Mouse (Mus musculus) lung, embryonic 16.5 days (tissue): ENCODE data around the gene Psmd13. TPM values are rescaled to one million over a fixed set of nuclear protein-coding genes. Genes with fewer than 3 reads are reported as not detected.

Source experiments
- ATAC-seq: fragments of 200-750 bp; cut with Nextera tagmentation; 2 replicates; pipeline ENCODE4 v1.8.0; 2017; ENCODE audit warnings: low read depth, mild to moderate bottlenecking, moderate library complexity
- H3K27ac ChIP-seq: fragments of 300-500 bp; sonication (generic); 2 replicates; pipeline ENCODE4 v1.5.1; 2014; ENCODE audit warnings: mild to moderate bottlenecking, control low read depth, low read length
- H3K27me3 ChIP-seq: fragments of 300-500 bp; sonication (generic); 2 replicates; pipeline ENCODE4 v1.6.1; 2014; ENCODE audit warnings: low read depth, low read length, mixed read lengths; ENCODE audit not compliant: control insufficient read depth, insufficient read depth
- H3K36me3 ChIP-seq: fragments of 300-500 bp; sonication (generic); 2 replicates; pipeline ENCODE4 v1.6.1; 2014; ENCODE audit warnings: low read length; ENCODE audit not compliant: control insufficient read depth, insufficient read depth
- H3K4me1 ChIP-seq: fragments of 300-500 bp; sonication (generic); replicated peaks from 2 replicates; pipeline ENCODE4 v1.6.1; 2014; ENCODE audit warnings: low read length, mixed read lengths; ENCODE audit not compliant: control insufficient read depth, insufficient read depth
- H3K4me2 ChIP-seq: fragments of 300-500 bp; sonication (generic); 2 replicates; pipeline ENCODE4 v1.6.1; 2014; ENCODE audit warnings: low read depth, low read length, control low read depth
- H3K4me3 ChIP-seq: fragments of 300-500 bp; sonication (generic); 2 replicates; pipeline ENCODE4 v1.5.1; 2014; ENCODE audit warnings: mild to moderate bottlenecking, low read length, control low read depth
- H3K9ac ChIP-seq: fragments of 300-500 bp; sonication (generic); 2 replicates; pipeline ENCODE4 v1.6.1; 2014; ENCODE audit warnings: low read length, control low read depth
- H3K9me3 ChIP-seq: fragments of 300-500 bp; sonication (generic); 2 replicates; pipeline ENCODE4 v1.6.1; 2016; ENCODE audit warnings: low read length; ENCODE audit not compliant: control insufficient read depth
- WGBS: fragments of 180-500 bp; shearing (Covaris S2); extraction: QIAGEN DNeasy Blood & Tissue Kit; methylation state at CpG from one replicate; pipeline ENCODE4 v1.1.7; 2014; 5-methylcytosine and 5-hydroxymethylcytosine counted together
- polyA plus RNA-seq: library from polyadenylated mRNA; unstranded; fragments of >200 nt; fragmentation: Nextera tagmentation; extraction: Ambion mirVana; gene quantifications from 2 replicates; pipeline ENCODE4 v1.2.1, GENCODE M21; 2015

Gene Psmd13
- polyA plus RNA-seq, 1 experiment from 2014 or later = 213 TPM

- Histone ChIP-seq H3K9ac (no peak within 1 kb of the TSS), H3K36me3 (no peaks in the 10 kb centered on the region), H3K4me3 (no peak within 1 kb of the TSS), H3K9me3 (no peaks in the 10 kb centered on the region), H3K27me3 (peaks cover 3% of the 10 kb centered on the region; the same call in 1 of the 2 replicates), H3K27ac (no peak within 1 kb of the TSS), H3K4me2 (no peak within 1 kb of the TSS), H3K4me1 (peaks cover 8% of the 10 kb centered on the region)
- WGBS = 21% methylated on average over 14 of the region's 14 CpGs
- peak; percentile 90 for ATAC-seq
These were observed 36.7 kb upstream of the Psmd13 start, which contains the start of gene Scgb1c1 for GRCm38 (mm10) chr7:140844905-140845665. Scgb1c1 (plus strand) TSS chr7:140845547.

- H3K27me3 ChIP-seq = peaks cover 3% of the 10 kb centered on the region; the same call in 1 of the 2 replicates
- no peak overlapping the region for H3K4me2 ChIP-seq
- no peaks in the 10 kb centered on the region for H3K9me3 ChIP-seq
- no peak for ATAC-seq
- H3K36me3 ChIP-seq = no peaks in the 10 kb centered on the region
- H3K4me3 ChIP-seq = no peak overlapping the region
- H3K9ac ChIP-seq = no peak overlapping the region
- 64% methylated on average over 4 of the region's 4 CpGs for WGBS
- H3K27ac ChIP-seq = no peak overlapping the region
- peaks cover 8% of the 10 kb centered on the region for H3K4me1 ChIP-seq
These were observed 36.1 kb upstream of the Psmd13 start for GRCm38 (mm10) chr7:140845683-140846082.

- H3K9ac ChIP-seq = no peak overlapping the region
- no peak overlapping the region for H3K4me3 ChIP-seq
- peaks cover 3% of the 10 kb centered on the region; the same call in 1 of the 2 replicates for H3K27me3 ChIP-seq
- no peak overlapping the region for H3K27ac ChIP-seq
- peaks cover 3% of the 10 kb centered on the region; the same call in 1 of the 2 replicates for H3K36me3 ChIP-seq
- H3K4me1 ChIP-seq = peaks cover 8% of the 10 kb centered on the region
- ATAC-seq = no peak
- 72% methylated on average over 10 of the region's 10 CpGs for whole genome bisulfite sequencing
- no peak overlapping the region for H3K4me2 ChIP-seq
- H3K9me3 ChIP-seq = no peaks in the 10 kb centered on the region
These were observed 35.1 kb upstream of the Psmd13 start for GRCm38 (mm10) chr7:140846676-140847075.

DNA sequence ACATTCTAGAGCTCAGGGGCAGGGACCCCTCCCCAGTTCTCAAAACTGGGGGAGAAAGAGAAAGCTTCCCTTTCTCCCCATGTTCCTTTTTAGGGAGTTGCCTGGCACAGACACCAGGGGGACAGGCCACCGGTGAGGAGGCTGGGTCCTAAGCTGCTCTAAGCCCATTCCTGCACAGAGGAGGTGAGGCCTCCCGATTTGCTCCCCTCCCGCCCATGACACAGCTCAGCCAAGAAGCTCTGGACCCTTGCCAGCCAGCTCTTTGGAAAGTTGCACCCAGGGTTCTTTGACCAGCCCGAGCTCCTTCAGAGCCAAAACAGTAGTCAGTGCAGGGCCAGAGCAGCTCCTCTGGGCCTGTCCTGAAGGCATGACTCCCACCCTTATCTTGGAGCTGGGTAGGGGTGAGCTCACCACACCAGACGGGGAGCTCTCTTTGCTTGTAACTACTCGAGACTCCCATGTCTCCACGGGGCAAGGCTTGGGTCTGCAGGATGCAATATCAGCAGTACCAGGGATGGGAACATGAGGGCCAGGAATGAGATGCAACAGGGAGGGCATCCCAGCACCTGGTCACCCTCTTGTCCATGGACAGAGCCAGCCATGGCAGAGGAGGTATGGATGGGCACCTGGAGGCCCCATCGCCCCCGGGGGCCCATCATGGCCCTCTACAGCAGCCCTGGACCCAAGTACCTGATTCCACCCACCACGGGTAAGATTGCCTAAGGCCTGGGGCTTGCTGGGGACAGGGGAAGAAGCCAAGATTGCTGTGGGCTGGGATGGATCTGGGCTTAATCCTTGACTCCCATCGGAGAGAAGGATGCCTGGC lies 33.8 kb upstream of the Psmd13 start, which contains the start of gene Odf3:
Gene Odf3 (plus strand): TSS at position 51 of the 826 bp plus-strand sequence.
- Histone ChIP-seq H3K4me2 (no peak within 1 kb of the TSS), H3K4me1 (peaks cover 8% of the 10 kb centered on the region), H3K9me3 (no peaks in the 10 kb centered on the region), H3K36me3 (peaks cover 12% of the 10 kb centered on the region), H3K27ac (no peak within 1 kb of the TSS), H3K4me3 (no peak within 1 kb of the TSS), H3K27me3 (no peaks in the 10 kb centered on the region; the same call in 1 of the 2 replicates), H3K9ac (0 out of 2 replicates have a peak within 1 kb of the TSS, but pooled peaks have one; percentile 19)
- 42% methylated on average over 11 of the region's 11 CpGs for WGBS
- 0 out of 2 replicates have a peak, but pooled peaks have one; percentile 6 for ATAC-seq

- Histone ChIP-seq H3K9ac (no peak overlapping the region), H3K4me3 (no peak overlapping the region), H3K4me1 (peaks cover 8% of the 10 kb centered on the region), H3K4me2 (no peak overlapping the region), H3K27ac (no peak overlapping the region), H3K27me3 (no peaks in the 10 kb centered on the region; the same call in 1 of the 2 replicates), H3K36me3 (peaks cover 18% of the 10 kb centered on the region), H3K9me3 (no peaks in the 10 kb centered on the region)
- WGBS = 87% methylated on average over 10 of the region's 10 CpGs
- ATAC-seq = no peak
These were observed 33.2 kb upstream of the Psmd13 start for GRCm38 (mm10) chr7:140848591-140848990.

- Histone ChIP-seq H3K9ac (no peak overlapping the region), H3K4me1 (peaks cover 12% of the 10 kb centered on the region), H3K9me3 (no peaks in the 10 kb centered on the region), H3K27ac (no peak overlapping the region), H3K27me3 (no peaks in the 10 kb centered on the region), H3K36me3 (peaks cover 24% of the 10 kb centered on the region), H3K4me2 (no peak overlapping the region), H3K4me3 (no peak overlapping the region)
- no peak for ATAC-seq
- 95% methylated on average over 4 of the region's 4 CpGs for WGBS
These were observed 29.9 kb upstream of the Psmd13 start for GRCm38 (mm10) chr7:140851916-140852315.

- peaks cover 13% of the 10 kb centered on the region for H3K4me1 ChIP-seq
- no peak overlapping the region for H3K4me3 ChIP-seq
- H3K4me2 ChIP-seq = no peak overlapping the region
- ATAC-seq = no peak
- H3K27me3 ChIP-seq = no peaks in the 10 kb centered on the region
- peaks cover 24% of the 10 kb centered on the region for H3K36me3 ChIP-seq
- no peak overlapping the region for H3K27ac ChIP-seq
- no peak overlapping the region for H3K9ac ChIP-seq
- WGBS = 81% methylated on average over 9 of the region's 9 CpGs
- H3K9me3 ChIP-seq = no peaks in the 10 kb centered on the region
These were observed 28.4 kb upstream of the Psmd13 start for GRCm38 (mm10) chr7:140853386-140853785.

GRCm38 (mm10) chr7:140854483-140854882 lies 27.3 kb upstream of the Psmd13 start:
- no peak overlapping the region for H3K9ac ChIP-seq
- no peak for ATAC-seq
- H3K4me3 ChIP-seq = no peak overlapping the region
- peaks cover 26% of the 10 kb centered on the region for H3K36me3 ChIP-seq
- H3K4me1 ChIP-seq = peaks cover 17% of the 10 kb centered on the region
- 90% methylated on average over 18 of the region's 18 CpGs for WGBS
- H3K27me3 ChIP-seq = no peaks in the 10 kb centered on the region
- no peak overlapping the region for H3K4me2 ChIP-seq
- no peaks in the 10 kb centered on the region for H3K9me3 ChIP-seq
- no peak overlapping the region for H3K27ac ChIP-seq

DNA sequence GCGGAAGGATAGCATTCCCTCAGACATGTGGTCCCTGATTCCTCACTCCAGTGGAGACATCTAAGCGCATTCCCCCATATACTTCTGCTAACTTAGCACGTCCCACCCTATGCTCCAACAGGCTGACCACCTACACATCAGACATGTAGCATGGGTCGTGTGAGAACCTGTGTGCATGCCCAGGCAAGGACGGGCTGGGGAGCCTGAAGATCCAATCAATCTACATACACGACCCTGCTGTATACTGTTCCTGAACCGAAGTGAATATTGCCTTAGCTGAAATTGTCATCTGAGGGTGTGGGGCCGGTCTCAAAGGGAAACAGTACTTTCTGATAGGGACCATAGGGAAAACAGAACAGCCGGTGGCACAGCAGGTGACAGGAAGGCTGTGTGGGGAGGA lies 26.6 kb upstream of the Psmd13 start:
- ATAC-seq = no peak
- H3K27me3 ChIP-seq = no peaks in the 10 kb centered on the region
- peaks cover 17% of the 10 kb centered on the region for H3K4me1 ChIP-seq
- H3K4me2 ChIP-seq = peak overlapping the region; percentile 98
- H3K36me3 ChIP-seq = peaks cover 28% of the 10 kb centered on the region
- H3K4me3 ChIP-seq = peak overlapping the region; percentile 68
- peak overlapping the region; percentile 83 for H3K9ac ChIP-seq
- 67% methylated on average over 9 of the region's 9 CpGs for WGBS
- H3K9me3 ChIP-seq = no peaks in the 10 kb centered on the region
- H3K27ac ChIP-seq = no peak overlapping the region; the same call in 1 of the 2 replicates
